Mouse (Mus musculus) cerebellum, adult 11-12 months (tissue): ENCODE data around the gene Fstl4.
A peak's percentile ranks its signal among the peaks of the same experiment; 100 is the strongest.
"Not testable (repeated sequence)": the region's sequence is repeated elsewhere in the genome, so short reads cannot be mapped to it uniquely, and the experiment has no call there.

Source experiments
- DNase-seq: peaks from one replicate; pipeline ENCODE4 v3.0.0; 2022

The Fstl4 gene

GRCm38 (mm10) chr11:53028421-53029168, 264.2 kb downstream of the Fstl4 start:
- peak; percentile 53 for DNase-seq

DNA sequence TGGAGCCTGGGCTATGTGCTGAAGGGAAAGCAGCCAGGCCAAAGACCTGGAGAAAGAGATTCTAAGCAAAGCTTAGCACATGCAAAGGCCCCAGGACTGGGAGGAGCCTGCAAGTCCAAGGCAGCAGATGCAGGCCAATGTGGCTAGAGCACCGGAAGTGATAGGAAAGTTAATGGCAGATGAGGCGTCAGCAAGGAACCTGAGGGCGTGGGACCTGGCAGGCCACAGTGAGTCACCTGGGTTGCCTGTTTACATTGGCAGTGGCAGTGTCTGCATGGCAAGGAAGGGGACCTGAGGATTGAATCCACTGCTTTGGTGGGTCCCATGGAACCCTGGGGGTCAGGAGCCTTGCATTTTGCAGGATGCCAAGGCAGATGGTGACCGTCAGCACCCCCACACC, 267.3 kb downstream of the Fstl4 start:
- DNase-seq, result no peak

DNA sequence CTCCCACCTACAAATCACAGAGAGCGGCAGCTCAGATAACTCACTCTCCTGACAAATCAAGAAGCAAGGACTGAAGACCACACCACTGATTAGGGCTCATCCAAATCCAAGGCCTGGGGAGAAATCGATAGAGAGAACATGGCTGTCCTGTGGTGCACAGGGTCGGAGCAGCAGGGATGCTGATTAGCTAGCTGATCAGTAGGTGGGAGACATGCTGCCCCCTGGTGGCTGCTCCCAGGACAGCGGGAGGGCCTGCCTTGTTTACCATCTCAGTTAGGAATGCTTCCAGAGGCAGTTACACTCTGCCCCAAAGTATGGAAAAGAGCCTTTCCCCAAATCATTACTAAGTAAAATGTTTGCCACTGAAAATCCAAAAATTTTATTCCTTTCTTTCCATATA, 267.9 kb downstream of the Fstl4 start:
- peak; percentile 32 for DNase-seq

- DNase-seq, result no peak
Measured at GRCm38 (mm10) chr11:53035414-53035813, 271.0 kb downstream of the Fstl4 start.

- DNase-seq, result no peak
Measured at GRCm38 (mm10) chr11:53046850-53047249, 282.4 kb downstream of the Fstl4 start.

DNA sequence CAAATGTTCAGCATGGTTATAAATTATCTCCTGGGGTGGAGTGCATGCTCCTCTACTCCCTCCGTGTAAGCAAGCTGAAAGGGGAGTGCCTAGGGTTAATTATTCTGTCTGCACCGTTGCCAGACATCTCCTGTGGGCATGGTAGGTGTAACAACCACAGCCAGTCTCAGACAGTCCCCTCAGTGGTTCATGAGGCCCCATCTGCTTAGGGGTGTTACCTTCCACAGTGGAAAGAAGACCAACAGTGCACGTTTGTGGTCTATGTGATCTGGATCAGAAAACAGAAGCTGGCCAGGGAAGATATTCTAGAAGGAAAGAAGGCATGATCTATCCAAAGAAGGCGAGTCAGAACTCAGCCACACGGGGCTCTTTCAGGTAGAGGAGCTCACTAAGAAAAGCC, 289.7 kb downstream of the Fstl4 start:
- no peak for DNase-seq

GRCm38 (mm10) chr11:53055896-53056295, 291.5 kb downstream of the Fstl4 start:
- DNase-seq, result peak; percentile 18

GRCm38 (mm10) chr11:53056781-53057180, 292.3 kb downstream of the Fstl4 start:
- no peak for DNase-seq

DNA sequence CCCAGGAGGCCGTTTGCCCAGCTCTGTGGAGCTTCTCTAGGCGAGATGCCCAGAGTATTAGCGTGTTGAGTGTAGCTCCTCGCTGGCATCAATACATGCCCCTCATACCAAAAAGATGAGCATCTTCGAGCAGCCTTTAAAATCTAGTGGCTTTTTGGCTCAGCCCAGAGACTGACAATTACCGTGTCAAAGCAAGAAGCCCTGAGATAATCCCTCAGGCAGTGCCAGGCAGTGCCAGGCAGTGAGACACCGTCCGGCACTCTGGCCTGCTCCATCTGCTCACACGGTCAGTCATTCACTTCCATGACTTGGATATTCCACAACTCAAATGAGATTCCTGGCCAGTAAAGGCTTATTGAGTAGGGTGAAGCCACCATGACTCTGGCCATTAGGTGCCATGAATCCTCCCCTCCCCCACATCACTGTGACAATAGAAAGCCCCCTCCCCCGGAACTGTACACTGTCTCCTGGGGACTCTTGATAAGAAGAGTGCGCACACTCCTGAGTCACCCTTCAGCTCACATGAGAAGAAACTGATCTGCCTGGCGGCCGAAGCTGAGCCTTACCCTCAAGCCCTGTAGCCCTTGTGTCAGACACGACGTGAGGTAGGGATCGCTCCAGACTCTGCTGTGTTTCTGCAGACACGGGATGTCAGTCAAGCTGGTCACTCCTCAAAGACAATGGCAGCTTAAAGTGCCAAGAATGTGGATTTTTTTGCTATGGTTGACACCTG, 293.6 kb downstream of the Fstl4 start:
- DNase-seq, result peak; percentile 24

DNA sequence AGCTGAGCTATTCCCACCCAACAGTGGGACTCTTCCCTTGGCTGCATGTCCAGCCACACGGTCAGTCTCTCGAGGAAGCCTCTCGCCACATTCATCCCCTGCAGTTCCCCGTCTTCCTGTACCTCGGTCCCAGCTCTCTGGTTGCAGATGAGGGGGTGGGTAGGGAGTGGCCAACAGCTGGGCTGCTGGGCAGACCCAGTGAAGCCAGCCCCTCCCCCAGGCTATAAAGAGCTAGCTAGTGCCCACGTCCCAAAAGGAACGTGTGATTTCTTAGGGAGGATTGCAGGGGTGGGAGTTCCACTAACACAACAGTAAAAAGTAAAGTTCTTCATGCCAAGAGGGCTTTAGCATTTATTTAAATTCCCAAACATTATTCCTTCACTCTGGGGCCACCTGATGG, 294.1 kb downstream of the Fstl4 start:
- DNase-seq, result no peak

DNA sequence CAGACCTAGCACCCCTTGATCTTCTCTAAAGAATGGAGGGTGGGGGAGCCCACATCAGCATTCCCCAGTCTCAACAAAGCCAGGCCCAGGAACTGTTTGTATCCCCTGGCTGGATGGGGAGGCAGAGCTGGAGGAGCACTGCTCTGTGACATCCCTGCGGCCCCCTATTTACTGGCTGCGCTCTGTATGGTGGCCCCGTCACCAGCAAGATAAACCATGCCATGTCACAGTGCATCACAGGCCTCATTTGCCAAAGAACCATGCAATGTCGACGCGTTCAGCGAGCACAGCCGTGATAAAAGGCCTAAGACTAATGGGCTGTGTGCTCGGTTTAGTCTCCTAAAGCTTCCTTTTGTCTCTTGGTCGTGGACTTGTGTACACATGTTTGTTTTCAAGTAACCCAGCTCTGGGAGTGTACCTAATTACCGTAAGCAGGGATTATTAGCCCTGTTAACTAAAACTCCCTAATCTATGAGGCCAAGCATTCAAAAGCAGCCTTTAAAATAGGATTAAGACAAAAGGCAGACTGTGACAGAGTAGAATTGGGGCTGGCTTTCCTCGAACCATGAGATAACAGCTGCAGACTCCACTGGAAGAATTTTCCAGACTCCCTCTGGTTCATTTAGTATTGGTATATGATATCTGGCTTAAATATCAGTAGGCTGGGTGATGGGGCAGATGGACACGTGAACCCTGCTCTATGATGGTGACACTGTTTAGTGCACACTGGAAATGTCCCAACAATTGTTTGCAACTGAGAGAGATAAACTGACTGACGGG, 303.5 kb downstream of the Fstl4 start:
- no peak for DNase-seq

DNA sequence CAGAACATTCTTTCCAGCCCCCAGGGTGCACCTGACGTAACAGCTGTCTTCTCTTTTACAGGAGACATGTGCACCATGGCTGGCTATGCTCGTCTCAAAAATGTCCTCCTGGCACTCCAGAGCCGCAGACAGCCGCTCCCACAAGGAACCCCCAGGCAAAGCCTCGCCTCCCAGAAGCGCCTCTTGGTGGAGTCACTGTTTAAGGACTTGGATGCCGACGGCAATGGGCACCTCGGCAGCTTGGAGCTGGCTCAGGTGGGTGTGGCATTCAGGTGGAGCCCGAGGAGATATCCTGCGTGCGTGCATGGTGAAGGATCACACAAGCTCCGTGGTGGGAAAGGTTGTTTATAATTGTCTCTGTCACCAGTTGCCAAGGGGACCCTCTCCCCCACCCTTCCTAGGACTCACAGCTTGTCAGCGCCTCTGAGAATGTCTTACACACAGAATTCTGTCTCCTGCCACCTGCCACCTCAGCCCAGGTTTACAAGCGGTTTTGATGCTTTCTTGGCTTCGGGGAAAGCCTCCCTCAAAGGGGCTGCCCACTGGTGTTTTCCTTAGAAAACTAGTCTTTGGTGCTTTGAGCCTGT, 304.1 kb downstream of the Fstl4 start:
- DNase-seq, result no peak

GRCm38 (mm10) chr11:53069751-53070150, 305.3 kb downstream of the Fstl4 start:
- DNase-seq, result no peak

- no peak for DNase-seq
Measured at GRCm38 (mm10) chr11:53071602-53072001, 307.2 kb downstream of the Fstl4 start.

- DNase-seq, result no peak
Measured at GRCm38 (mm10) chr11:53077641-53078040, 313.2 kb downstream of the Fstl4 start.

- DNase-seq, result no peak
Measured at GRCm38 (mm10) chr11:53078419-53079334, 314.2 kb downstream of the Fstl4 start.

- DNase-seq, result no peak
Measured at GRCm38 (mm10) chr11:53081310-53081709, 316.9 kb downstream of the Fstl4 start.

GRCm38 (mm10) chr11:53085367-53085766, 320.9 kb downstream of the Fstl4 start:
- no peak for DNase-seq

DNA sequence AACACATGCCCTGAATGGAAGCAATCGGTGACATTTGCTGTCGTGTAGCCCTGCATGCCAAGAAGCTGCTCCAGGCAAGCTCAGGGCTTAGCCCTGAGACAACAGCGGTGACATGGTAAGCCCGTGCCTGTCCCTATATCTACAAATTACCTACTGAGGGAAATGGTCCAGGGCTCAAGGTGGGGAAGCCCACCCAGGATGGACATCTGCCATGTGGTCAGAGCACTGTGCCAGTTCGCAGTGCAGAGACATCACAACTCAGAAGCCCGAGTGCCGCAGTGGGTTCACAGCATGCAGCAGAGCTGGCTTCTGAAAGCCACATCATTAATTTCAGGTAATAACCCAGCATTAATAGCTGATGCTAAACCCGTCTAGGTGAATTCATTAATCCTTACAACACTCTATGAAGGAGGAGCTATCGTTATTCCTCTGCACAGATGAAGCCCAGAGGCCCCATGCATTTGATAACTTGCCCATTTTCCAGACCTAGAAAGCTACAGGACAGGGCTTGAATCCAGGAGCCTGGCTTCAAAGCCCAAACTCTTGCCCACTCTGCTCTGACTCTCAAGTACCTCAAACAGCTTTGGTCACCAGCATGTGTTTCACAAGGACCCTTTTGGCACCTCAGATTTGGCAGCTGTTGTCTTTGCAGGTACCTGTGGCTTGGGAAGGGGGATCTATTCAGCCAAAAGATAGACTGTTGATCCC, 321.6 kb downstream of the Fstl4 start:
- no peak for DNase-seq

GRCm38 (mm10) chr11:53087896-53088295, 323.5 kb downstream of the Fstl4 start:
- DNase-seq, result not testable (repeated sequence)

DNA sequence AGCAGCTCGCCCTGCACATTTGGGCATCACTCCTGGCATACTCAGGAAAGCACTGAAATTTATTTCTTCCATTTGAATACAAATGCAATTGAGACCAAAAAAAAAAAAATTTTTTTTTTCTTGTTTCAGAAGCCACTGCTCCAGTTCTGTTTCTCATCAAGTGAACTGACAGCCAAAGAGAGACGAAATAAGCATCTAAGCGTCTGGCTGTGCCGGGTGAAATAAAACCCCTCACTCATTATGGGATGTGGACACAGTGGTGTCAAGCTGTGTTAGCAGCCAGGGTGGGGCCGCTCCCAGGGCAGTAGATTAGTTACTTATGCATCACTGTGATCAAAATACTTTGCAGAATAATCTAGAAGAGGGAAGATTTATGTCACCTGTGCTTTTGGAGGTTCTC, 327.2 kb downstream of the Fstl4 start:
- no peak for DNase-seq
